Mouse (Mus musculus): ENCODE results near the gene Nr1d1.

- no peak for TF ChIP-seq CTCF (IDR thresholded peaks at IDR 0.05; ENCODE audit: extremely low read depth, insufficient read depth, insufficient read length, insufficient replicate concordance)
- TF ChIP-seq POLR2A (IDR thresholded peaks at IDR 0.05; ENCODE audit: low read depth, low read length): no peak
These were observed 15.6 kb upstream of the Nr1d1 start for GRCm38 (mm10) chr11:98790631-98791205.

Data from spleen, adult 2 months (tissue).